Mouse (Mus musculus) gastrocnemius, postnatal 36 days (tissue): Measurements from ENCODE around the gene March6. TPM values are rescaled to one million over a fixed set of nuclear protein-coding genes. Genes with fewer than 3 reads are reported as not detected.

Experiments
- DNase-seq, 2 experiments: peaks; one replicate each; pipeline ENCODE4 v3.0.0; 2022
- intact Hi-C: fragments of 180-260 bp; cut with DNase I; formaldehyde crosslinking; loops from one replicate; pipeline ENCODE4 v1.15.1; 2025
- total RNA-seq, 2 experiments: library from RNA; stranded (reverse); gene quantifications; 2 replicates each; pipeline ENCODE4 v1.2.3; 2021

The March6 gene
- total RNA-seq, 2 experiments from 2014 or later: 99.7 to 116 TPM

DNA sequence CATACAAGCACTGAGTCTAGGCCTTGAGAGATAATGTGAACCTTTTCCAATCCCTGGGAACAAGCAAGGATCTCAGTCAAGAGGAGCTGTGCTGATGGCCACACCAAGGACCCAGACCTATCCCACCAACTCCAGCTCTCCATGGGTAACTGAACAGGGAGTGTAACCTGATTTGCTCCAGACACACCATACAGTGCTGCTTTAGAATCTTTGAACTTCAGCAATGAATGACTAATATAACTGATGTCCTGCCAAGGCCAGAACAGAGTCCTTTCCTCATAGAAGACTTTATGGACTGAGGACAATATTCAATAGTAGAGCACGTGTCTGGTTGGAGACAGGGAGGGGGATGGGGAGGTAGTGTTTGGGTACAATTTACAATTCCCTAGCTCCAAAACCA is 14.2 kb upstream of the March6 start:
- intact Hi-C loops: no loop called here
- no peak for DNase-seq

DNA sequence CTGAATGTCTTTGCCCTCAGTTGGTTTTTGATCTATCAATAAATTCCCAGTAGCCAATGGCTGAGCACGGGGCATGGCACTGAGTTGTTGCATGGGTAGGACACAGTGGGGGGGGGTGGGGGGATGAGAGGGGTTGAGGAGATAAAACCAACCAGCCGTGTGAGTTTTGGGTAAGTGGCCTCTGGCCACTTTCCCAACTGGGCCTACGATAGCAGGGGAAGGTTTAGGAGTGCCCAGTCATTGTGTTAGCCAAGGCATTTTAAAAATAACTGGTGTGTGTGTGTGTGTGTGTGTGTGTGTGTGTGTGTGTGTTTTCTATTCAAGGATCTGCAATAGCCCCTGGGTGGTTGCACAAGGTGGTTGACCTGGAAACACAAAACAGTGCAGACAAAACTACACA is 12.4 kb upstream of the March6 start:
- intact Hi-C loops: no loop called here
- DNase-seq: no peak

DNA sequence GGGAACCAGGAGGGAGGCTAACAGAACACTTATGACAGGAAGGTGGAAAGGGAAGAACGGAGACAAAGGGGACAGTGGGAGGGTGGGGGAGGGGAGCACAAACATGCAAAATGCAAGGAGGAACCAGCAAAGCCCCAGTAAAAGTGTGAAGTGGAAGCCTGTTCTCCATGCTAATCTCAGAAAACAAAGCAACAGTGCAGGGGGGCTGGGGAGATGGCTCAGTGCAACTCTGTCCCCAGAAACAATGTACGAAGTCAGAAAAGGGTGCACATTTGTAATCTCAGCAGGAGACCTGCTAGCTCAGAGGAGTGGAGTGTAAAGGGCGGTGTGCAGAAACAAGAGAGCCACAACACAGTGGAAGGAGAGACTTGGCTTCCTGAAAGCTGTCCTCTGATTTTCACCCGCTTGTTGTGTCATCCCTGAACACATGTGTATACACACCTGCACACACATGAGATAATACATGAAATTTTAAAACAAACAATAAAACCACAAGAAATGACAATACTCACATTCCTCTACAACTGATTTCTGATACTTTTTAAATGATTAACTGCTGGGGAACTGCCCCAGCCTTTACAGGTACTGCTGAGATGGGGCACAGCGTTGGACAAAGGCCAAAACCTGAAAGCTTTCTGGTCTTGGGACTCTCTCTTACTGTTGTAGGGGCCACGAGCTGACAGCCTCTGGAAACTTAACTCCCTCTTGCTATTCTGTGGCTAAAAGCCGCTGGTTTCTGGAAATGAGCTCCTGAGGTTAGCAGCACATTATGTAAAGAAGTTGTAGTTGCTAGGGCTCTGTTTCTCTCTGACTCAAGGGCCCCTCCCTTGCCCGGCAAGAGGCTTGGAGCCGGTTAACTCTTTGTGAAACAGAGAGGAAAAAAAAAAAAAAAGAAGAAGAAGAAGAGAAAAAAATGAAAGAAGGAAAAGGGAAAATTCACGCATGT is 11.4 kb upstream of the March6 start:
- DNase-seq: no peak
- intact Hi-C loops: no loop called here

DNA sequence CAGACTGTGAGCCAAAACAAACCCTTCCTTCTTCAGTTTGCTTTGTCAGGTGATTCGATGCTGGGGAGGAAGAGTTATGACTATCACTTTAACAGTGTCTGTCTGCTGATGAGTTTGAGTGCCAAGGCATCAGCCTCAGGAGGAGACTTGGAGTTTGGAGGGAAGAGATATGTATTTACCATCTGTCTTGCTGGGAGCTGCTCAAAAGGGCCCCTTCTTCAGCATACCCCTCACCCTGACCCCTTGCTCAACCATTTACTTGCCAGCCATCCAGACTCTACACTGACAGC is 9.6 kb upstream of the March6 start:
- DNase-seq: no peak
- intact Hi-C loops: no loop called here

DNA sequence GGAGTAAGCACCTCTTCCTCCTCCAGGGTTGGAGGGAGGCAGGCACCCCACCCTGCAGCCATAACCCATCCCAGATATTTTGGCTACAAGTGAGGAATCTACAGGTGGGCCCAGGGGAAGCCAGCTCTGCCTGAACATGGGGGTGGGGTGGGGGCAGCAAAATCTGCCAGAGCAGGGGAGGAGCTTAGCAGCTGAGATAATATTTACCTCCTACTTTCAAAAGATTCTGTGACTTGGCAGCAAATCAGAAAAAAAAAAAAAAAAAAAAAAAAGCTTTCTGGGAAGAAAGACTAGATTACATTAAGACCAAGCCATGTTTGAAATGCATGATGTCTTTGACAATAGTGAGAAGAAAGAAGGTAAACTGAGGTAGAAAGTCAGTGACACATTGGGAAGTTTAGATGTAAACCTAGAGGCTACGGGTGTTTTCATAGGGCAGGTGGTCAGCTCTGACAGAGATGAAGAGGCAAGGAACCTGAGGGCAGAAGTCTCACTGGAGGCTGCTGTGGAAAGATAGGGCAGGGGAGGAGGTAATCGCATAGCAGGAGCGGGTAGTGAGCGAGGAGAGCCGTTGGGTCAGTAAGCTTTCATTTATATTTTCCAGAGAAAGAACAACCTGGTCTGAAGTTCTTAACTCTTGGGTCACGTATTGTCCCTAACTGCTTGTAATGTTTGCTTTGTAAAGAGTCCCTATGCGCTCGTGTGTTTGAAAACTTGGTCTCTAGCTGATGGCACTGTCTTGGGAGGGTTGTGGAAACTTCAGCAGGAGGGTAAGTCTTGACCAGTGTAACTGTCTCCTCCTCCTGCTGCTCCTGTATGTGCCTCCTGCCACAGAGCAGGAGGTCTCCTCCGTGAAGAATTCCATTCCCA is 9.0 kb upstream of the March6 start:
- intact Hi-C loops: no loop called here
- no peak for DNase-seq

DNA sequence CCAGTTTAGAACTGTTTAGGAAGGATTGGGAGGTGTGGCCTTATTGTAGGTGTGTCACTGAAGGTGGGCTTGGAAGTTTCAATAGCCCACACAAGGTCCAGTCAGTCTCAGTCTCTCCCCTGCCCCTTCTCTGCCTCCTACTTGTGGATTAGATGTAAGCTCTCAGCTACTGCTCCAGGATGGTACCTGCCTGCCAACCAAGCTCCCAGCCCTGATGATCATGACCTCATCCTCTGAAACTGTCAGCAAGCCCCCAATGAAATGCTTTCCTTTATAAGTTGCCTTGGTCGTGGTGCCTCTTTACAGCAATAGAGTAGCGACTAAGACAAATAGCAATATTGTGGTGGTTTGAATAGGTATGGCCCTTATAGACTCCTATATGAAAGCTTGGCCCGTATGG is 7.5 kb upstream of the March6 start:
- DNase-seq: no peak
- intact Hi-C loops: no loop called here

DNA sequence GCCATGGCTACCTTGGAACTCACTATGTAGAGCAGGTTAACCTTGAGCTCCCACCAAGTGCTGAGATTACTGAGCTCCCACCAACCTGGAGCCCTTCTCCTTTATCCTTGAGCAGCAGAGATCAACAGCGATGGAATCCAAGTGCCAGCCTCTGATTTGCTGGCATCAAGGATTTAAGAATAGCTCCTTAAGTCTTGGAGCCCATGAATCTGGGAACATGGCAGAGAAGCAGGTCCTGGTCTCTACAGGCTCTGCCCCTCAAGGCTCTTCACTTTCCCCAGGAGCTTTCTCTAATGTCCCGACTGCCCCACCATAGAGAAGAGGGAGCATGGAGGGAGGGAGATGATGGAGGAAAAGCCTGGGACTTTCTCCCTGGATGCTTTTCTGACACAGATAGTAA is 6.9 kb upstream of the March6 start:
- DNase-seq: no peak
- intact Hi-C loops: no loop called here

DNA sequence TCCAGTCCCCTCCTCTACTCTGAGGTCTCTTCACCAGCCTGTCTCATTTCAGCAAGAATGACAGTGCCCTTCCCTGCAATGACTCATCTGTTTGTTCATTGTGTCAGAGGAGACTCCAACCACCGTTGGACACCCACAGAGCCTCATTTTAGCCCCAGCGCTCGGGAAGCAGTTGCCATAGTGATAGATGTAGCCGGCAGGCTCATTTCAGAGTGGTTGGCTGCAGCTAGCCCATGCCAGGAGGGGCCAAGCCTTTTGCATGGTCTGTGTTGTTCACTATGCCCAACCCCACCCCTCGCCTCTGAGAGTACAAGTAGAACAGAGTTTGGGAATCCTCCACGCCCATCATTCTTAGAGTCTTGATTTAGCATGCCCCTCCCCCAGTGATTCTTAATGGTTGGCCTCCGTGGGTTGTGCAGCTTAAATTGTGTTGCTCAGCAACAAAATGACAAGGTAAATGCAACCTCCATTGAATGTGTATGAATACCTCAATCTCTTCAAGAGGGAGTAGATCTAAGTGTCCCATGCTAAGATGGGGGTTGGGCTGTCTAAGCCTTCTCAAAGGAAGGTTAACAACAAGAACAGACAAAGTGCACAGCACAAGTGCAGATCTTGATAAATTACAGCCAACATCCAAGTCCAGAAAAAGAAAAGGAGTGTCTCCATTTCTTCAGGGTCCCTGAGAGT is 5.3 kb upstream of the March6 start:
- intact Hi-C loops: no loop called here
- DNase-seq: no peak

DNA sequence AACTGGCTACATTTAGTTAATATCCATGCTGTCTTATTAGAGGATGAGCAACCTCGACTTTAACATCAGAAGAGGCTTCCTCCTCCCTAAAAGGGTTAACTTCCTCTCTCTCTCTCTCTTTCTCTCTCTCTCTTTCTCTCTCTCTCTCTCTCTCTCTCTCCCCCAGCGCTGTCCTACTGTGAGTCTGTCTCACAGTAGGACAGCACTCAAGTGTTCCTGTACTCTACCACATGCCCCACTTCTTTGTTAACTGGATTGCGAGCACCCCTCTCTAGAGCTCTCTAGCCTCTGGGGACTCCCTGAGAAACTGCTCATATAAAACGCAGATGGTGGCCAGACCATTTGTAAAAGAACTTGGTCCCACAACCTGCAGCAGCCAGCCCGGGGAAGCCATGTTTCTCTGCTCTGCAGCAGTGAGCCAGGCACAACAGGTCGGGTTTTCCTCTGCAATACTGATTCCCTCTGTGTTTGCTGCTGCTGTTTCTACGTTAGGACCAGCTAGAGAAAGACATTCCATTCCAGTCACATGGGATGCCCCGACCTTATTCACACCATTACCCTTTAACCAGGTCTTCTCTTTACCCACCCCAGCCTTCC is 4.5 kb upstream of the March6 start:
- no peak for DNase-seq
- intact Hi-C loops: no loop called here

DNA sequence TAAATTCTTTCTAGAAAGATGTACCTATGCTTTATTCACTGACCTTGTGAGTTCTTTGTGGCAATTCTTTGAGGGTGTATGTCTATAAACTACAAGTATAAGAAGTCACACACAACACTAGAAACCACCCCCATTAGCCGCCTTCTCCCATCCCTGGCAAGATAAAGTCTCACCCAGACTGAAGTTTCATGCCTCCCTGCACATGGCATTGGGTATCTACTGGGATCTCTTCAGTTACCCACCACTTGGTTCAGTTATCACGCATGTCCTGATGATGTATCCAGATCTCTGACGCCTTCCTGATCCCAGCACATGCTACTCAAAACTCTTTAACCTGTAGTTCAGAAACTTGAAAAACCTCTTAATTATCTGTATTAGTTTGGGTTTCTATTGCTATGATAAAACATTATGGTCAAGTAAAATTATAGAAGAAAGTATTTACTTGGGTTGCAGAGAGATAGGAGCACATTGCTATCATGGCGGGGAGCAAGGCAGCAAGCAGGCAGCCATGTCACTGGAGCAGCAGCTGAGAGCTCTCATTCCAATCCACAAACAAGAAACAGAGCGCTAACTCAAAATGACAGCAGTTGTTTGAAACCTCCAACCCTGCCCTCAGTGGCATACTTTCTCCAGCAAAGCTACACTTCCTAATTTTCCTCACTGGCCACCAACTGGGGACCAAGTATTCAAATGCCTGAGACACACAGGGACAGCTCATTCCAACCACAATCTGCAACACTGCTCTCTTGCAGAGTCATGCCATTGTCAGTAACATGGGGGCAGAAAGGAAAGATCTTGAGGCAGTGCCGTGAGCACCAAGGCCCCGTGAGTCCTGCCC is 3.8 kb upstream of the March6 start:
- intact Hi-C loops: loop anchor here (5.0 kb wide), 1 partner anchor 33 kb away; the partner anchor contains the start of gene Cmbl
- no peak for DNase-seq

DNA sequence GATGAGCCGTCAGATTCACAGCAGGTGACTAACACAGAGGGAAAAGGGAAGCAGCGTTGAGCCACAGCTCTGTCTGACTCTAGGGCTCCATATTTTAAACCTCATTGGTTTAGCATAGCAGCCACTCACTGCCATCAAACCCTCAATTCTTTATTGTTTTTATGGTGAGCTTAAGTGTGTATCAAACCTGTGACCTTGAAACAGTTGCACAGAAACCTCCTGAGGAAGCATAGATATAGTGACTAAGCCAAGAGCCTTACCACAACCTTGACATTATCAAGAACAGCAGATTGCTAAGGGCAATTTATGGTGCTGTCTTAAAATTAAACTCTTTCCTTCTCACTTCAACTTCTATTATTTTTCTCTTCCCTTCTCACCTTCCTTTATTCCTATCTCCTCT is 2.7 kb upstream of the March6 start:
- intact Hi-C loops: loop anchor here (5.0 kb wide), 1 partner anchor 34 kb away; the partner anchor contains the start of gene Cmbl
- no peak for DNase-seq

DNA sequence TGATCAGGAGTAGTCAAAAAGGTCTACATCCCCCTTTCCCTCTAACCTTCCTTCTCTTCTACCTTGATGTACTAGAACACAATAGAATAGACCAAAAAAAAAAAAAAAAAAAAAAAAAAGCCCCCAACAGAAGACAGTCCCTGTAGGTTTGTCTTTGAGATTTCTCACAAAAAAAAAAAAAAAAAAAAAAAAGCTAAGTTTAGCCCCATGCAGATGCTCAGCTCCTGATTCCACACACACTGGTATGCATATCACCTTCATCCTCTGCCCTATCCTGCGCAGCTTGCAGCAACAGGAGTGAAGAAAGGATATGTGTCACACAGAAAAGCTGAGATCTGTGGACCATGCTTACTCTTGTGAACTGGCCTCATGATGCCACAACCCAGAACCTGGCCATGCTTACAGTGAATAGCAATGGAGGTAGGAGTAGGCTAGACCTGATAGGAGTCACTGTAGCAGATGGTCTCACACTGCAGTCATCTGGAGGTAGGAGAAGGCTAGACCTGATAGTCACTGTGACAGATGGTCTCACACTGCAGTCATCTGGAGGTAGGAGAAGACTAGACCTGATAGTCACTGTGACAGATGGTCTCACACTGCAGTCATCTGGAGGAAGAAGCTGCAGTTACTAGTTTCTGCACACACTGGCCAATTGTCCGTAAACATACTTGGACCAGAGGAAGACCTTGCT is 1.6 kb upstream of the March6 start:
- intact Hi-C loops: loop anchor here (5.0 kb wide), 1 partner anchor 35 kb away; the partner anchor contains the start of gene Cmbl
- DNase-seq: no peak

DNA sequence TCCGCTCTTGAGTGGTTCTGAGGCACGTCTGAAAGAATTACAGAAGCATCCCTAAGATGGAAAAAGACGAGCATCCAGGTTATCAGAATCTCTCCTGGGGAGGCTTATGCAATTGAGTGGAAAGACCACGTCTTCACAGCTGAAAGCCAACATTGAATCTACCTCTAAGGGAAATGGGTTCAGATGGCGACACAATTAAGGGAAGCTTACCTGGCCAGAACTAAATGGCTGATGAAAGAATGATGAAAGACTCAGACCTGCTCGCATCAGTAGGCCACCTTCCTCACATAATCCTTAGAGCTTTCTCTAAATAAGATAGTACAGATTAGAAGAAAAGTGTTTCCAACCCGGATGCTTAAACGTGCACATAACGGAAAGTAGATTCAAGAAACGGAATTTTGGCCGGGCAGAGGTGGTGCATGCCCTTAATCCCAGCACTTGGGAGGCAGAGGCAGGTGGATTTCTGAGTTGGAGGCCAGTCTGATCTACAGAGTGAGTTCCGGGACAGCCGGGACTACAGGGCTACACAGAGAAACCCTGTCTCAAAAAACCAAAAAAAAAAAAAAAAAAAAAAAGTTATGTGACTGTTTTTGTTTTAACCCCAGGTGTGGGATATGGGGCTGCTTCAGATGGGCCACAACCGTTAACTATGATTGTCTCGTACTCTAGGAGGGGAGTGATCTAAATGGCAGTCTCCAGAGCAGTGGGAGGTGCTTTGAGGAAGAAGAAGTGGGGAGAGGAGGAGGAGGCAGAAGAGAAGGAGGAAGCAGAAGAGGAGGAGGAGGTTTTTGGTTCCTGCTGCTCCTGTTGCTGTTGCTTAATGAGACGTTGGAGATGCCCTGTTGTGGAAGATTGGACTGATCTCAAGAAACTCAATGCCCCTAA is 835 bp upstream of the March6 start:
- DNase-seq: no peak
- intact Hi-C loops: loop anchor here (5.0 kb wide), 1 partner anchor 36 kb away; the partner anchor contains the start of gene Cmbl

DNA sequence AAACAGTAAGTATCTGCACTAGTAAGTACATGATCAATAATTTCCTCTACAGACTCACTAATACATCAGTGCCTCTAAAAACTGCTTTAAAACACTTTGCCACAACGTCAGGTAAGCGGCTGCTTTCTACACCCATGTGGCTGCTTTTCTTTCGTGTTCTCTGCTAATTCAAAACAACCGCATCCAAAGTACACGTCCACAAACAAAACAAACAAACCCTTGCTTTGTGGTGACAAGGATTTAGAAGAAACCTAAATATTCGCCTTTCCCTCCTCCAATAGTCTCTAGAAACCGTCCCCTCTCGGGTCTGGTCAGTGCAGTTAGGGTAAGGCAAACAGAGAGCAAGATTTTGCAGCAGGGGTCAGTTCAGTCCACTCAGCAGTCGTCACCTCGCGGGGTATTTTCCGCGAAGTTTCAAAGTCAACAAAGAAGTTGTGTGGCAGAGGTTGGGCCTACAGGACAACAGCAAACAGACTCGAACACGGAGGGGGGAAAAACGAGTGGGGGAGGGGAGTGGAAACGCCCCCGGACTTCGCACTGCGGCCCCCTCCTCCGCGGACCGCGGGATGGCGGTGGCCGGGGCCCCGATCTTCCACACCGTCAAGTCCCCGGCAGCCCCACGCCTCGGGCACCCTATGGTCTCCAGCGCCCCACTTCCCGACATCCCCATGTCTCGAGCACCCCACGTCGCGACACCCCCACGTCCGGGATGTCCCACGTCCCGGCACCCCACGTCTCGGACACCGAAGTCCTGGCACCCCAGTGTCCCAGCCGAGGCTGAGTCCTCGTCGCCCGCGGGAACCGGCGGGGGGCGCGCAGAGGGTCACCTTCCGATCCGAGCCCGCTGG is 818 bp downstream of the March6 start:
- intact Hi-C loops: loop anchor here (5.0 kb wide), 1 partner anchor 37 kb away; the partner anchor contains the start of gene Cmbl
- peak; percentile 6 to 35 for DNase-seq

DNA sequence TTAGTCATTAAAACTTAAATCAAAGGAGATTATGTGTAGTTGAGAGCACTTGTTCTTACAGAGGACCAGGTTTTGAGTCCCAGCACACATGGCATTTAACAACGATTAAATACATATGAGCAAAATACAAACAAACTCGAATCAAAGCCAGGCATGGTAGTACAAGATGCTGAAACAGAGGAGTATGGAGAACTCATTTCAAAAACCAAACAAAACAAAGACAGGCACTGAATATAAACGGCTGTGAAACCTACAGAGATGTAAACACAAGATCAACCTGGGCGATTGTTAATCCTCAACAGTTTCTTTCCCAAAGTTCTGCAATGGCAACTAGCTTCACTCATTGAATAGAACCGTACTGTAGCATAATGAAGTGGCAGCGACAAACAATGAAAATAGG is 1.8 kb downstream of the March6 start:
- intact Hi-C loops: no loop called here
- no peak for DNase-seq

DNA sequence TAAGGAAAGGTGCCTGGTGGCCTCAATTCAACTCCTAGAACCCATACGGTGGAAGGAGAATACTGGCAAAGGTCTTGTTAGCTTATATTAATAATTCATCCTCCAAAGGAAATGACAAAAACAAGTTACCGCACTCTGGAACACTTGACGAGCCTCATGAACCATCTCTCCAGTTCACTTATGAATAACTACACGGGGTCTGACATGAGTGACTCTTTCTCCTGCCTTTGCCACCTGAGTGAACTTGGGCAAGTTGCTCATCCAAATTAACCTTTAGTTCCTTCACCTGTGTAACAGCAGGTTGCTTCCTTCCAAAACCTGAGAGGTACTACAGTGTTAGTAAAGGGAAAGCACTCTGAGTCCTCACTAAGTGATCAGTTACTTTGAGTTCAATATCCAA is 2.4 kb downstream of the March6 start:
- DNase-seq: no peak
- intact Hi-C loops: no loop called here

DNA sequence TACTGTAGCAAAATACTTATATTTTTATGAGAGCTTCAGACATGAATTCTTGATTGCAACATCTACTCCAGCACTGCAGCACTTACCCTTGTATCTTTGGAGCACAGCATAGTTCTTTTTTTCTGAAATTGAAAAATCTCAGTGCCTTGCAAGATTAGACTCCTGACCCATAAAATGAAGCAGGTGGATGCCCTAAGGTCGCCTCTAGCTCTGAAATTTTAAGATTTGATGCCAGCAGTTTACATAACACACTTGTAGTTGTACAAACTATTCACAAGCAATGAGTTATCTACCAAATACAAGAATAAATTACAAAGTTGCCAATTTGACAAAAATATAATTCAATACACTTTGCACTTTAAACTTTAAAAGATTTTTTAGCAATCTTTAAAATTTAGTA is 4.4 kb downstream of the March6 start:
- intact Hi-C loops: no loop called here
- DNase-seq: no peak
